Mouse (Mus musculus) lung, postnatal 0 days (tissue): Measurements from ENCODE around the gene Rundc3a. TPM values are rescaled to one million over a fixed set of nuclear protein-coding genes. Genes with fewer than 3 reads are reported as not detected.

Source experiments
- ATAC-seq: fragments of 200-750 bp; cut with Nextera tagmentation; 2 replicates; pipeline ENCODE4 v1.8.0; 2017; ENCODE audit warnings: moderate library complexity
- DNase-seq: peaks from one replicate; pipeline ENCODE4 v3.0.0-alpha.2; 2016; ENCODE audit warnings: low spot score
- H3K27ac ChIP-seq: fragments of 300-500 bp; sonication (generic); 2 replicates; pipeline ENCODE4 v1.5.1; 2014; ENCODE audit warnings: antibody characterized with exemption, mild to moderate bottlenecking, low read length, mixed read lengths
- H3K27me3 ChIP-seq: fragments of 300-500 bp; sonication (generic); replicated peaks from 2 replicates; pipeline ENCODE4 v1.6.1; 2014; ENCODE audit warnings: low read length, mixed read lengths; ENCODE audit not compliant: insufficient read depth
- H3K36me3 ChIP-seq: fragments of 300-500 bp; sonication (generic); 2 replicates; pipeline ENCODE4 v1.6.1; 2014; ENCODE audit warnings: low read length, mixed read lengths; ENCODE audit not compliant: insufficient read depth
- H3K4me1 ChIP-seq: fragments of 300-500 bp; sonication (generic); 2 replicates; pipeline ENCODE4 v1.6.1; 2014; ENCODE audit warnings: antibody characterized with exemption, low read depth, low read length, mixed read lengths; ENCODE audit not compliant: insufficient read depth
- H3K4me2 ChIP-seq: fragments of 300-500 bp; sonication (generic); replicated peaks from 2 replicates; pipeline ENCODE4 v1.6.1; 2014; ENCODE audit warnings: low read depth, mild to moderate bottlenecking, low read length, moderate library complexity, mixed read lengths
- H3K4me3 ChIP-seq: fragments of 300-500 bp; sonication (generic); 2 replicates; pipeline ENCODE4 v1.5.1; 2014; ENCODE audit warnings: low read depth, low read length
- H3K9ac ChIP-seq: fragments of 300-500 bp; sonication (generic); replicated peaks from 2 replicates; pipeline ENCODE4 v1.6.1; 2014; ENCODE audit warnings: low read depth, mild to moderate bottlenecking
- H3K9me3 ChIP-seq: fragments of 300-500 bp; sonication (generic); 2 replicates; pipeline ENCODE4 v1.6.1; 2016; ENCODE audit warnings: low read length, mixed read lengths
- CTCF ChIP-seq: IDR thresholded peaks from 2 replicates; pipeline ENCODE4 v1.5.1; 2016; ENCODE audit warnings: antibody characterized with exemption, mild to moderate bottlenecking
- EP300 ChIP-seq: IDR thresholded peaks from 2 replicates; pipeline ENCODE4 v1.6.1; 2016; ENCODE audit warnings: antibody characterized with exemption, mild to moderate bottlenecking, control low read depth
- WGBS: fragments of 180-500 bp; shearing (Covaris S2); extraction: QIAGEN DNeasy Blood & Tissue Kit; methylation state at CpG from one replicate; pipeline ENCODE4 v1.1.7; 2014; 5-methylcytosine and 5-hydroxymethylcytosine counted together
- polyA plus RNA-seq: library from polyadenylated mRNA; unstranded; fragments of >200 nt; fragmentation: Nextera tagmentation; extraction: Ambion mirVana; gene quantifications from 2 replicates; pipeline ENCODE4 v1.2.1, GENCODE M21; 2015

The Rundc3a gene
- polyA plus RNA-seq, 1 experiment from 2014 or later = 1.7 TPM

DNA sequence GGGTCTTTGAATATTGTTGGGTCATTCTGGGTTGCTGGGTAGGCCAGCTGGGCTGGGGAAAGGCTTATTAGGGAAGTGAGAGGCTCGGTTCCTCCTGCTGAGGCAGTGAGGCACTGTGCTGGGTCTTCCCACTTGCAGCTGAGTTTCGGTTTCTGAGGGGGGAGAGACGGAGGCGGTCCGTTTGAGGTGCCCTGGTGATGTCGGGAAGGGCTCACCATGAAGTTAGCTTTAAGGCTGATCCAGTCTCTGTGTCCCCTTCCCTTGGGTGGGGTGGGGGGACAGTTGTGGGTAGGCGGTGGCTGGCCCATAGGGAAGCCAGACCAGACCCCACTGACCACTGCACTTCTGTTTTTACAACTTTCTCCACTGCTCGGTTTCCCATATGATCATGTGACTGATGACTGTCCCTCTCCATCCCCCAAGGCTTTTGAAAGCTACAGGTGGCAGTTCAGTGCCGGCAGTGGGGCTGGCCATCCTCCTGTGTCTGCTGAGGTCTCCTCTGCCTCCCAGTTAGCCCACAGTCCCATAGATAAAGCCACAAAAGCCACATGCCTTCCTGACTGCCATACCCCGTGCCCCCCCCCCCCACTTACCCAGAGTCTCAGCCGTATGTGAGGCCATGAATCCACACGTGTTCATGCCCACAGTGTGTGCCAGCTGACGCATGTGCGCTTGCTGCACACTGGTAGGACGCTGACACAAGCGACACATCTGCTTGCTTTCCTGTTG, 39.1 kb downstream of the Rundc3a start:
- DNase-seq (no peak), ATAC-seq (no peak)
- Histone ChIP-seq H3K4me2 (no peak overlapping the region), H3K36me3 (peaks cover 15% of the 10 kb centered on the region; the same call in 1 of the 2 replicates), H3K27ac (no peak overlapping the region), H3K9ac (no peak overlapping the region), H3K4me1 (peaks cover 10% of the 10 kb centered on the region; the same call in 1 of the 2 replicates), H3K9me3 (no peaks in the 10 kb centered on the region), H3K27me3 (no peaks in the 10 kb centered on the region), H3K4me3 (no peak overlapping the region)
- TF ChIP-seq EP300 (no peak), CTCF (no peak)
- 58% methylated on average over 15 of the region's 16 CpGs for WGBS

DNA sequence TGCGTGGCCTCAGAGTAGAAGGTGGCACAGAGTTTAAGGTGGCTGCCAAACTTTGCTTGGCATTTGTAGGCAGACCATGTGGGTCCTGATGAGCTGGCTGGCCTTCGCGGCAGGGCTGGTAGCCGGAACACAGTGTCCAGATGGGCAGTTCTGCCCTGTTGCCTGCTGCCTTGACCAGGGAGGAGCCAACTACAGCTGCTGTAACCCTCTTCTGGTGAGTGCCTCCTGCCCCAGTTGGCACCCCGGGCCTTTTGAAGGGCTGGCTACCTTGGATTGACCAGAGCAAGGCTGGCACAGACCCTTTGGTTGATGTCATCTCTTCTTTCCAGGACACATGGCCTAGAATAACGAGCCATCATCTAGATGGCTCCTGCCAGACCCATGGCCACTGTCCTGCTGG, 39.7 kb downstream of the Rundc3a start:
- peaks cover 15% of the 10 kb centered on the region; the same call in 1 of the 2 replicates for H3K36me3 ChIP-seq
- no peak overlapping the region for H3K9ac ChIP-seq
- no peaks in the 10 kb centered on the region for H3K27me3 ChIP-seq
- H3K27ac ChIP-seq = no peak overlapping the region
- H3K9me3 ChIP-seq = no peaks in the 10 kb centered on the region
- DNase-seq (no peak), ATAC-seq (no peak)
- H3K4me3 ChIP-seq = no peak overlapping the region
- peaks cover 12% of the 10 kb centered on the region; the same call in 1 of the 2 replicates for H3K4me1 ChIP-seq
- H3K4me2 ChIP-seq = no peak overlapping the region
- 84% methylated on average over 6 of the region's 6 CpGs for WGBS
- TF ChIP-seq CTCF (no peak), EP300 (no peak)

DNA sequence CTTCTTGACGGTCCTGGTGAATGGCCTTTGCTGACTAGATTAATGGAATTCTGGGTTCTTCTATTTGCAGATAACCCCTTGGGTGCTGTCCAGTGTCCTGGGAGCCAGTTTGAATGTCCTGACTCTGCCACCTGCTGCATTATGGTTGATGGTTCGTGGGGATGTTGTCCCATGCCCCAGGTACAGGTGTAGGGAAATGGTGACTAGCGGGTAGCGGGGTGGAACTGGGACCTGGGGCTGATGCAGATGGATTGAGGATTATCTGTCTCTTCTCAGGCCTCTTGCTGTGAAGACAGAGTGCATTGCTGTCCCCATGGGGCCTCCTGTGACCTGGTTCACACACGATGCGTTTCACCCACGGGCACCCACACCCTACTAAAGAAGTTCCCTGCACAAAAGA, 40.7 kb downstream of the Rundc3a start:
- ATAC-seq (no peak), DNase-seq (no peak)
- Histone ChIP-seq H3K9me3 (no peaks in the 10 kb centered on the region), H3K27ac (no peak overlapping the region), H3K4me2 (no peak overlapping the region), H3K4me1 (peaks cover 12% of the 10 kb centered on the region; the same call in 1 of the 2 replicates), H3K27me3 (no peaks in the 10 kb centered on the region), H3K36me3 (peaks cover 15% of the 10 kb centered on the region; the same call in 1 of the 2 replicates), H3K4me3 (no peak overlapping the region), H3K9ac (no peak overlapping the region)
- TF ChIP-seq EP300 (no peak), CTCF (no peak)
- 88% methylated on average over 7 of the region's 7 CpGs for WGBS

DNA sequence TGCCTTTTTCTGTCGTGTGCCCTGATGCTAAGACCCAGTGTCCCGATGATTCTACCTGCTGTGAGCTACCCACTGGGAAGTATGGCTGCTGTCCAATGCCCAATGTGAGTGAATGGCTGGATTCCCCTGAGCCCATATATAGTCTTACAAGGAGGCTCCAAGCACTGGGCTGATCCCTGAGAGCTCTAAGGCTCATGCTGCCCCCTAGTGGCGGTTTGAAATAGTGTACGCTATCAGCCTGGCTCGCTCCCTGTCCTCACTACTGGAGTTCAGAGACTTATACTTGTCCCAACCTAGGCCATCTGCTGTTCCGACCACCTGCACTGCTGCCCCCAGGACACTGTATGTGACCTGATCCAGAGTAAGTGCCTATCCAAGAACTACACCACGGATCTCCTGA, 41.2 kb downstream of the Rundc3a start:
- Histone ChIP-seq H3K27ac (no peak overlapping the region), H3K4me2 (no peak overlapping the region), H3K36me3 (peaks cover 15% of the 10 kb centered on the region; the same call in 1 of the 2 replicates), H3K9me3 (no peaks in the 10 kb centered on the region), H3K27me3 (no peaks in the 10 kb centered on the region), H3K9ac (no peak overlapping the region), H3K4me3 (no peak overlapping the region), H3K4me1 (peaks cover 12% of the 10 kb centered on the region; the same call in 1 of the 2 replicates)
- no peak for TF ChIP-seq EP300
- TF ChIP-seq CTCF = peak; percentile 94
- DNase-seq (peak; percentile 93), ATAC-seq (peak; percentile 39)
- 11% methylated on average over 7 of the region's 7 CpGs for WGBS

DNA sequence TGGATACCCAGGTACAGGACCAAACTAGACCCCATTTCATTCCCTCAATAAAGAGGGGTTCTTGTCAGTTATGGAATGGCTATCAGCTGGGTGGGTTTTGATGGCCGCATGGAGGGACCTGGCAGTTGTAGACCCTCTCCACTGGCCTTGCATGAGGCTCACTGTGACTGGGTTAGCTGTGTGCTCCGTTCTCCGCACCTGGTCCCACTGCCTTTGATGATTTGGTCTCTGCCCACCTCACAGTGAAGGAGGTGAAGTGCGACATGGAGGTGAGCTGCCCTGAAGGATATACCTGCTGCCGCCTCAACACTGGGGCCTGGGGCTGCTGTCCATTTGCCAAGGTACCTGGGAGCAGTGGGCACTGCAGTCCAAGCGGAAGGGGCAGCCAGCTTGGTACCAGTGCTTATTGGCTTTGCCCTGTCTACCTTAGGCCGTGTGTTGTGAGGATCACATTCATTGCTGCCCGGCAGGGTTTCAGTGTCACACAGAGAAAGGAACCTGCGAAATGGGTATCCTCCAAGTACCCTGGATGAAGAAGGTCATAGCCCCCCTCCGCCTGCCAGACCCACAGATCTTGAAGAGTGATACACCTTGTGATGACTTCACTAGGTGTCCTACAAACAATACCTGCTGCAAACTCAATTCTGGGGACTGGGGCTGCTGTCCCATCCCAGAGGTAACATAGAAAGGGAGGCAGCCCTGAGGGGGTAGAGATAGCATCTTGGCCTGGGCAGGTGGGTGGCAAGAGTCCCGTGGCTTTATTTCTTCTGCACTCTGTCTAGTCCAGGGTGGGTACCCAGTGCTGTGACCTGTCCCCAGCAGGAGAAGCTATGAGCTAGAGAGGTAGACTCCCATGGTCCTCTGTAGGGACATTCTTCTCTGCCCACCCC, 41.9 kb downstream of the Rundc3a start:
- TF ChIP-seq CTCF (no peak), EP300 (no peak)
- Histone ChIP-seq H3K4me3 (no peak overlapping the region), H3K9ac (no peak overlapping the region), H3K27me3 (no peaks in the 10 kb centered on the region), H3K36me3 (peaks cover 15% of the 10 kb centered on the region; the same call in 1 of the 2 replicates), H3K9me3 (no peaks in the 10 kb centered on the region), H3K27ac (no peak overlapping the region), H3K4me2 (no peak overlapping the region), H3K4me1 (peaks cover 12% of the 10 kb centered on the region; the same call in 1 of the 2 replicates)
- ATAC-seq (no peak), DNase-seq (no peak)
- 95% methylated on average over 11 of the region's 11 CpGs for WGBS
